Mouse (Mus musculus) T-cell, adult 2 months (primary cell): ENCODE data around the gene Elk4.

Experiments
- DNase-seq: peaks from one replicate; pipeline ENCODE4 v3.0.0; 2022; ENCODE audit warnings: low spot score

Gene Elk4

DNA sequence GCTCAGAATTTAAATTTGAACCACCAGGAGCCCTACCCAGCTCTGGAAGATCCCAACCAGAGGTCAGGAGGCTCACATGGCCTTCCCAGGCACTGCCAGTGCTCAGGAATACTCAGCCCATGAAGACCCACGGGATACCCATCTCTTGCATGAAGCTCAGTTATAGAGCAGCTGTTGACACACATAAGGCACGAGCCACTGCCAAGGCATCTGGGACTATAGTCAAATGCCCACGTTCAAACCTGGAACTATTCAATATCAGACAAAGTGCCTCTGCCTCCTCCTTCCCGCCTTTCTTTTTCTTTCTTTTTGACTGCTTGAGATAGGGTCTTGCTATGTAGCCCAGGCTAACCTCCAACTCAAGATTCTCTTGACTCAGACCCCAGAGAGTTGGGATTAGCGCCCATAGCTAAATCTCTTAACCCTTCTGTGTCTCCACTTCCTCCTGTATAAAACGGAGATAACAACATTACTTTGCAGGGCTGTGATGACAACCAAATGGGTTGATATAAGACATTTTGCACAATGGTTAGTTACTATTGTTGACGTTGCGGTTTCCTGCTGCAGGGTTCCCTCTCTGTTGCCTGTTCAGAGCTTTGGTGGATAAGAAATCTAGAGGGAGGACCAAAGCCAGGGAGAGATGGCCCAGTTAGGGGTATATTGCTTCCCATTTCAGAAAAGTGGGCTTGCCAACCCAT is 58.2 kb downstream of the Elk4 start:
- DNase-seq, result no peak

DNA sequence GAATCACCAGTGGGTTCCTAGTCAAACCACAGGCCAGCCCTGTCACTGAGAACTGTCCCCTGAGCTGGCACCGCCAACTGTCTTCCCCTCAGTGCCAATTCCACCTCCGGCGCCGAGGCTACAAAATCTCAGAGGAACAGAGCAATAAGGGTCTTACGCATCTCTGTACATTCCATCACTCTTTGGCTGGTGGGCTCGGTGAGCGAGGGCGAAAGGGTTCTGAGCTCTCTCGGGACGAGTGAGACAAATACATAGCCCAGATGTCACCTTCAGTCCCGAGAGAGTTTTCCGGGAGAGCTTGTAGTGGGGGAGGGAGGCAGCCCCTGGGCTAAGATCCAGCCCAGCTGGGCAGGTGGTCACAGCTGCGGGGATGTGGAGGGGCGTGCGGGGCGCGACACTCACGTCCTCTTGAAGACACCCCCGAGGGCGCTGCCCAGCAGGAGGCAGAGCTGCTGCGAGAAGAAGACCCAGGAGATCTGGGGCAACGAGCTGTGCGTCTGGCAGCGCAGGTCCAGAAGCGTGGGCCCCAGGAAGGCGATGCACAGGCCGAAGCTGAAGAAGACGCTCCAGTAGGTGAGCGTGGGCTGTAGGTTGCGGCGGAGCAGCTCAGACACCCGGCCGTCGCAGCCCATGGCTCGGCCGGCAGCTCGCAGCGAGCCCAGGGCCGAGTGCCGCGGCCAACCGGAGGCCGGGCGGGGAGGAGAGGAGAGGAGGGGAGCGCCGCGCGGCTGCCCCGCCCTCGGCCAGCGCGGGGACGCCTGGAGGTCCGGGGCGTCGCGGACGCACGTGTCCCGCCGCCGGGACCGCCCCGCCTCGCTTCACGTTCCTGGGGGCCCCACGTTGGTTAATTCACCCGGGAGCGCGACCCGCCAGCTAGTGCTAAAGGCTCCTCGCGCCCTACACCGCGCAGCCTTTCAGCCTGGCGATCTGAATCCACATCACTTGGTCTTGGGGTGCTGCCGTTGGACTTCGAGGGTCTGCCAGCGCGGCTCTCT is 60.2 kb downstream of the Elk4 start, which contains the start of gene Mfsd4a:
Gene Mfsd4a (minus strand): TSS at position 802 of the 995 bp plus-strand sequence.
- peak; percentile 5 for DNase-seq

DNA sequence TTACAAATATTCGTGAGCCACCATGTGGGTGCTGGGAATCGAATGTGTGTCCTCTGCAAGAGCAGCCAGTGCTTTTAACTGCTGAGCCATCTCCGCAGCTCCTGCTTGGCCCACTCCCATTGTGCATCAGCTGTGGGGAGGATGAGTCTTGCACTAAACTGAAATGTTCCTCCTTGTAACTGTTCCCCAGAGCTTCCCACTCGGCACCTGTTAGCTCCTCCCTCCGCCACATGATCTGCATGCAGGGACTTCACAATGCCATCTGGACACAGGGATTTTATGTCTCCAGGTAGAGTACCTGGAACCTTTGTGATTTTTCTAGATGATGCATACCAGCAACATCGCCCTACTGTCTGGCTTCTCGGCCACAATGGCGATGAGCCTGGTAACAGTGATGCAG is 62.0 kb downstream of the Elk4 start:
- DNase-seq, result no peak

DNA sequence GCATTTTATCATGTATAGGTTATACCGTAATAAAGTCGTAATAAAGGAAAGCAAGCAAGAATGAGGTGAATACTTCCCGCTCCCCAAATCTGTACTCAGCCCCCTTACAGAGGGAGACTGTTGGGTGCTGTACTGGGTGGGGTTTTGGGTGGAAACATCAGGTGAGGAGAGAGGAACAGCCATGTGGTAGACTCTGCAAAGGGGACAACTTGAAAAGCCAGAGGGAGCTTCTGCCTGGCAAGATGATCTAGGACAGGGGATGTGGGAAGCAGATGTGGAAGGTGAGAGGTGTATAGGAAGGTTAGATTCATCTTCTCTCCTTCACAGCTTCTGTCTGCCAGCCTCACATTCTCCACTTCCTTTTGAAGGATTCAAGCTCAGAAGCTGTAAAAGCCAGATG is 63.3 kb downstream of the Elk4 start:
- DNase-seq, result no peak

DNA sequence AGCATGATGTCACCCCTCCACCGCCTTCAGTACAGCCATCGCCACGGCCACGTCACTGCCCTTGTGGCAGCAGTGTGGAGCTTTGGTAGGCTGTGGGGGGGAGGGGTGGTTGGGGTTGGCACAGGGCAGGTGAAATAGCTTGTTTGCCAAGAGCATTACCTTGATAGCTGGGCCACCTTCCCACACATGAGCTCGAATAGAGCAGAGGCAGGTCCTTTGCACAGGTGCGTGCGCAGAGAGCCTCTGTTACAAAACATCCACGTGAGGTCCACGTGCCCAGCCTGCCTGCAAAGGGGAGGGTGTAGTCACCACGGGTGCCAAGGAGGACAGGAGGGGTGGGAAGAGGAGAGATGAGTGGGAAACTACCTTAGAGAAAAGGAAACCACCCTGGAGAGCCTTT is 68.2 kb downstream of the Elk4 start:
- no peak for DNase-seq

DNA sequence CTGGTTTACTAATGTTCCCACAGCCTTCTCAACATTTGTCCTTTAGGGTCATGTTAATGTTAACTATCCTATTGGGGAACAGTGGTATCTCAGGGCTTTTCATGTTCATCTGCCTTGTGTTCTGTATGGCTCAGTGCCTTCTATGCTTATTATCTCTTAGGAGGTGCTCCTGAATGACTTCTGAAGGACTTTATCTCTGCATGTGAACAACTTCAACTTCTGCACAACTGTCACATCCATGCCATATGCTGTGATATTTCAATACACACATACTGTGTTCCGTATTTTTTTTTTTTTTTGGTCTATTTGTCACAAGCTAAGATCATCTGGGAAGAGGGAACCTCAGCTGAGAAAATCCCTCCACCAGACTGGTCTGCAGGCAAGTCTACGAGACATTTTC is 71.0 kb downstream of the Elk4 start:
- DNase-seq, result no peak
